Mouse (Mus musculus) hindlimb bud, embryonic 11.5 days (tissue): ENCODE measurements around the gene Rrp36.

Experiments used
- DNase-seq: peaks from one replicate; pipeline ENCODE4 v3.0.0-alpha.2; 2012; ENCODE audit warnings: low read depth, low spot score; ENCODE audit errors: extremely low spot score

The Rrp36 gene

DNA sequence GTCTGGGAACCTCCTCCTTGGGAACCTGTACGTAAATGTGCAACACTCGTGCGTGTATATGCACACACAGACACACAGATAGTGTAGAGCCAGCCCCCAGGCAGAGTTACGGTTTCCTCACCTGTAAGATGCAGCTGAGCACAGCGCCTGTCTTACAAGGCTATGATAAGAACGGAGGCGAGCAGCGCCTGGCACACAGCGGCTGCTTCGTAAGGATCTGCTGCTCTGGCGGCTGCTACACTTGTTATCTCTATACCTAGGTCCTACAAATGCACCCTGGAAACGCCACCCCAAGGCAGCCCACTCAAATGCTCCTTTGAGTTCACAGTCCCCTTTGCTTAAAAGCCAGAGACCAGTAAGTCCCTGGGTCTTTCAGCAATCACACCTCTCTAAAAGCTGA is 16.5 kb upstream of the Rrp36 start:
- no peak for DNase-seq

DNA sequence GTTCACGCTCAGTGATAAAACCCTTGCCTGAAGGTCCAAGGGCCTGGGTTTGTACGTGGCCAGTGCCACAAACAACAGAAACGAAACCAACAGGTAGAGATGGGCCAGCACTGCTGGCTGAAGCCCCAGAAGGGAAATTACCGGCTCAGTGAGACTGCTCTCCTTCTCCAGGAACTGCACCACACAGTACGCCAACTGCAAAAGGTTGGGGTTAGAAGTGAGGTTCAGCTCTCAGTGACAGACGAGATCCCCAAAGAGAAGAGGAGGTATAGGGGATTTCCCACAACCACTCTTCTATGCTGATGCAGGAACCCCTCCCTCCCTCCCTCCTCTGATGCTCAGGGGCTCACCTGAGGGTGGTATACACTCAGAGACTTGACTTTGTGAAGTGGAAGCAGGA is 11.8 kb upstream of the Rrp36 start:
- DNase-seq, result no peak

DNA sequence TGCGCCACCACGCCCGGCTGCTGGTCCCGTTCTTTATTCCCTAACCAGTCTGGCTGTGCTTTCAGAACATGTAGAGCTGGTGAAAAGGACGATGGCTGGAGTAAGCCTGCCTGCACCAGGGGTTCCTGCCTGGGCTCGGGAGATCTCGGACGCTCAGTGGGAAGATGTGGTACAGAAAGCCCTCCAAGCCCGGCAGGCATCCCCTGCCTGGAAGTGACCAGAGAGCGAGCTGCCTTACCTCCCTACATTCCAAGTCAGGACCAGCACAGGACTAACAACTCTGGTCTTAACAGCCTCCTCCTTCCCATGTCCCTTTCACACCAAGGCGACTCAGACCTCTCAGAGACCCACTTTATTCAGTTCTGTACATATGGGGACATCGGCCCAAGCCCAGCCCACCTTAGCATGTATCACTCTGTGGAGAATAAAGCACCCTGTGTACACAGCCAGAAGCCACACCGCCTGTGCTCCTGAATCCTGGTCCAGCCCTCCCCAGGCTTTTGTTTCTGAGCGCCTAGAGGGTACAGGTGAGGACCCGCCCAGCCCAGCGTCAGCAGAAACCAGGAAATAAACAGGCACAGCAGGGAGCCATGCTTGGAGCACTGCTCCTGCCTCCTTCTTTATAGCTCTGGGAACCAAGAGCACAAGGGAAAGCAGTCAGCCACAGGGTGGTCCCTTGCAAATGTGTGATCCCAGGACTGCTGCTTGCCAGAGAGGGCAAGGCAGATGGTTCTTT is 8.7 kb upstream of the Rrp36 start:
- DNase-seq, result no peak

DNA sequence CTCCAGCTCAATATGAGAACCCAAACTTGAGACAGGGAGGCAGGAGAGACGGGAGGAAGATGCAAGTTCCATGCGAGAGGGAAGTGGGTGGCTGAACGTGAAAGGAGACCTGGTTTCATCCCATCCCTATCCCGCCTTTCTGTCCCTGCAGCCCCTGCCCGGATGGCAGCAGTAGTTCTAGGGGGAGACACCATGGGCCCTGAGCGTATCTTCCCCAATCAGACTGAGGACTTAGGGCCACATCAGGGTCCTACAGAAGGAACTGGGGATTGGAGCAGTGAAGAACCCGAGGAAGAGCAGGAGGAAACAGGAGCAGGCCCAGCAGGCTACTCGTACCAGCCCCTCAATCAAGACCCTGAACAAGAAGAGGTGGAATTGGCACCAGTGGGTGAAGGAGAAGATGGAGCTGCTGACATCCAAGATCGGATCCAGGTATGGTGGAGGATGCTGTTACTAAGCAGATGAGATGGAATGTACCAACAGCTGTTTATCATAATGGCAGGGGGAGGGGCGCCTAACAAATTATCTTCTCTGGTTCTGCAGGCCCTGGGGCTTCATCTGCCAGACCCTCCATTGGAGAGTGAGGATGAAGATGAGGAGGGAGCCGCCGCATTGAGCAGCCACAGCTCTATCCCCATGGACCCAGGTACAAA is 7.4 kb upstream of the Rrp36 start:
- no peak for DNase-seq

GRCm38 (mm10) chr17:46680760-46681373 is 6.7 kb upstream of the Rrp36 start, which contains the start of gene Klhdc3:
Gene Klhdc3, minus strand, starts transcription at chr17:46680914.
- DNase-seq, result peak; percentile 83

DNA sequence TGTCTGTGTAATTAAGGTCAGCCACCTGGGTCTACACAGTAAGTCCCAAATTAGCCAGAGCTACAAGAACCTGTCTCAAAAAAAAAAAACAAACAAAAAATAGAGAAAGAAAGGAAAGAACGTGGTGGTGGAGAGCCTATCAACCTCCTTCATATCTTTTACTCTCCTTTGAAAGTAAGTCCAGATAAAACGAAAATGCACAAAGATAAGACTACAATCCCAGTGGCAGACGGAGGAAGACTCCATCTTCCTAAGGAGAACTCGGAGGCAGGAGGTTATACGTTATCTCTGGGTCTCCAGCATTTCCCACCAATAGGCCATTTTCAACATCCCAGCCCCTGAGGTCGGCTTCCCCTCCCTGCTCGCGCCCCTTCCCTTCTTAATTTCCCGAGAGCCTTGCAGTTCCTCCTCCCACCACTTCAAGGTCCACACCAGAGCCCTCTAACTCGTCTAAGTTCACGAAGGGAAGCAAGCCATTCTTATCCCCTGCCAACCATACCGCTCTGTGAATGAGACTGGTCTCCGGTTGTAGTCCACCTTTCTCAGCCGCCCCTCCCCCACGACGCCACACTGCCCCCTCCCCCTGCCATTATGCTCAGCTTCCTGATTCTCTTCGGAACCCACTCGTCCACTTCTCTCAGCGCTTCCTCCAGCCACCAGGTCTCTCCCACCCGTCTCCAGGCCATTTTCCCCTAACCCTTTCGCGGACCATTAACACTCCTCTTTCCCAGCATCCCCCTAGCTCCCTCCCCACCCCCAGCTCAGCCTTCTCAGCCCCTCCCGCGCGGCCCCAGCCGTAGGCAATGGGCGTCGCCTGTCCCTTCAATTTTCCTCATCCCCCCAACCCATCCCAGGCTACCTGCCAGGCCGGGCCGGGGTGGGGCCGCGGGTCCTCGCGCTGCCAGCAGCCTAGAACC is 5.9 kb upstream of the Rrp36 start:
- no peak for DNase-seq

- DNase-seq, result no peak
Measured at GRCm38 (mm10) chr17:46678911-46679310, 4.8 kb upstream of the Rrp36 start.

GRCm38 (mm10) chr17:46678416-46678815 is 4.3 kb upstream of the Rrp36 start, which contains the start of gene Mea1:
Gene Mea1, plus strand, starts transcription at chr17:46678793.
- no peak for DNase-seq

GRCm38 (mm10) chr17:46674530-46675283 is 555 bp upstream of the Rrp36 start:
- DNase-seq, result no peak

- DNase-seq, result no peak
Measured at GRCm38 (mm10) chr17:46669911-46670310, 4.2 kb downstream of the Rrp36 start.

DNA sequence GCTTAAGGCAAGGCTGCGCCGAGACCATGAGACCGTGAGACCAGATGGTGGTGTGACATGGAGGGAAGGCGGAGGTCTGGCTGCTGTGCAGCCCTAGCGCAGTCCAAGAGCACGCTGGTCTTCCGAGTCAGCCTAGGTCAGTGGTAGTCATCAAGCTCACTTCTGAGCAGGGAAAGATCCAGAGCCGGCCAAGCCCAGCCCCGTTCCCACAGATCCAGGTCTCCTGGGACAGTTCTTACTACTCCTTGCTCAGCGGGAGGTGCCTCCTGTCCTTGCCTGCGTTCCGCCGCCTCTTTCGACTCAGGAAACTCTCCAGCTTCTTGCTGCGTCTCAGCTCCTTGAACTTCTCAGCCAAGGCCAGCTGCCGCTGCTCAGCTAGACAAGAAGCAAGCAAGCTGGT is 6.4 kb downstream of the Rrp36 start:
- no peak for DNase-seq

- DNase-seq, result no peak
Measured at GRCm38 (mm10) chr17:46662730-46663129, 11.4 kb downstream of the Rrp36 start.

GRCm38 (mm10) chr17:46661981-46662380 is 12.2 kb downstream of the Rrp36 start:
- DNase-seq, result no peak

- no peak for DNase-seq
Measured at GRCm38 (mm10) chr17:46661351-46661750, 12.8 kb downstream of the Rrp36 start.

GRCm38 (mm10) chr17:46656054-46656453 is 18.1 kb downstream of the Rrp36 start:
- no peak for DNase-seq

- no peak for DNase-seq
Measured at GRCm38 (mm10) chr17:46651755-46652547, 22.2 kb downstream of the Rrp36 start.

DNA sequence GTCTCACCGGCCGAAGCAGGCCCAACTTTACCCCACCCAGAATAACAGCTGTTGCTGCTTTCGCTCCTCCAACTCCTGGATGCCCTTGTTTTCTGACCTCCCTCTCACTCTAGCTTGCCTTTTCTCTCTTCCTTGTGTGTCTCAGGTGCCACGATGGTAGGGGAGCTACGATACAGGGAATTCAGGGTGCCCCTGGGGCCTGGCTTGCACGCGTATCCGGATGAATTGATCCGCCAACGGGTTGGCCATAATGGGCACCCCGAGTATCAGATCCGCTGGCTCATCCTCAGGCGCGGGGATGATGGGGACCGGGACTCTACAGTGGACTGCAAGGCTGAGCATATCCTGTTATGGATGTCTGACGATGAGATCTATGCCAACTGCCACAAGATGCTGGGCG is 22.9 kb downstream of the Rrp36 start:
- DNase-seq, result no peak

GRCm38 (mm10) chr17:46650232-46651031 is 23.7 kb downstream of the Rrp36 start, which contains the start of gene Cul7:
Gene Cul7, plus strand, starts transcription at chr17:46650337.
- DNase-seq, result no peak

GRCm38 (mm10) chr17:46649811-46650210 is 24.3 kb downstream of the Rrp36 start:
- DNase-seq, result no peak
